Mouse (Mus musculus) lung, postnatal 0 days (tissue): ENCODE results near the gene Prkca.

Experiments used
- CTCF ChIP-seq: IDR thresholded peaks from 2 replicates; pipeline ENCODE4 v1.5.1; 2016; ENCODE audit warnings: antibody characterized with exemption, mild to moderate bottlenecking
- EP300 ChIP-seq: IDR thresholded peaks from 2 replicates; pipeline ENCODE4 v1.6.1; 2016; ENCODE audit warnings: antibody characterized with exemption, mild to moderate bottlenecking, control low read depth

DNA sequence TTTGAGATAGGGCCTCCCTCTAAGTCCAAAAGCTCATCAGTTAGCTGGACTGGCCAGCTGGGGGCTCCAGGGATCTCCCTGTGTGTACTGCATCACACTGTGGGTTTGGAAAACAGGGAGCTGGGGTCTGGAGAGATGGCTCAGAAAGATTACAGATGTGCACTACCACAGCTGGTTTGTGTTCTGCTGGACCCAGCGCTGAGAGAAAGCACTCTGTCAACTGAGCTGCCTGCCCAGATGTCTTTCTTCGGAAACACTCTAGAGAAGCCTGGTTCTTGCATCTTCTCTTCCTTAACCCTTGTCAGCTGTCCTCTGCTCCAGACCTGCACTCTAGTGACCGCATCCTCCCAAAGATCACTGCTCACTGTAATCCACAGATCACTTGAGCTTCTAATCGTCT lies 20.3 kb upstream of the Prkca start:
- peak; percentile 44 for TF ChIP-seq CTCF
- TF ChIP-seq EP300, result 0 out of 2 replicates have a peak, but pooled peaks have one; percentile 20
